Mouse (Mus musculus): Measurements from ENCODE around the gene Sap30l. TPM values are rescaled to one million over a fixed set of nuclear protein-coding genes. Genes with fewer than 3 reads are reported as not detected.

Sap30l gene
- 4.0 TPM for polyA plus RNA-seq (2014; fragmentation: Illumina TruSeq; extraction: RNeasy Lipid Tissue Mini Kit (QIAGEN cat#74804); ENCODE audit: low read depth, low replicate concordance)

GRCm38 (mm10) chr11:57800971-57801765 lies at the start of gene Sap30l:
Gene Sap30l (plus strand): TSS chr11:57801637.

GRCm38 (mm10) chr11:57832552-57833201 lies 31.2 kb downstream of the Sap30l start, which contains the start of gene Hand1:
Gene Hand1 (minus strand): TSS chr11:57832818.

Other genes with a start within 250 kb of the Sap30l start
- 0.26 TPM for gene Galnt10, start 156.2 kb upstream of the Sap30l start, polyA plus RNA-seq (2014; fragmentation: Illumina TruSeq; extraction: RNeasy Lipid Tissue Mini Kit (QIAGEN cat#74804); ENCODE audit: low read depth, low replicate concordance)
- not detected for gene Hand1, start 31.2 kb downstream of the Sap30l start, polyA plus RNA-seq (2014; fragmentation: Illumina TruSeq; extraction: RNeasy Lipid Tissue Mini Kit (QIAGEN cat#74804); ENCODE audit: low read depth, low replicate concordance)
- gene Larp1, start 207.4 kb downstream of the Sap30l start, polyA plus RNA-seq (2014; fragmentation: Illumina TruSeq; extraction: RNeasy Lipid Tissue Mini Kit (QIAGEN cat#74804); ENCODE audit: low read depth, low replicate concordance), result 22.3 TPM